Mouse (Mus musculus) frontal cortex, postnatal 36 days (tissue): ENCODE data around the gene Sh3bp1.
"Not testable (repeated sequence)": the region's sequence is repeated elsewhere in the genome, so short reads cannot be mapped to it uniquely, and the experiment has no call there.

Source experiments
- DNase-seq, 2 experiments: peaks; one replicate each; pipeline ENCODE4 v3.0.0; 2022; ENCODE audit warnings: low spot score in 2 of 2

Sh3bp1 gene

DNA sequence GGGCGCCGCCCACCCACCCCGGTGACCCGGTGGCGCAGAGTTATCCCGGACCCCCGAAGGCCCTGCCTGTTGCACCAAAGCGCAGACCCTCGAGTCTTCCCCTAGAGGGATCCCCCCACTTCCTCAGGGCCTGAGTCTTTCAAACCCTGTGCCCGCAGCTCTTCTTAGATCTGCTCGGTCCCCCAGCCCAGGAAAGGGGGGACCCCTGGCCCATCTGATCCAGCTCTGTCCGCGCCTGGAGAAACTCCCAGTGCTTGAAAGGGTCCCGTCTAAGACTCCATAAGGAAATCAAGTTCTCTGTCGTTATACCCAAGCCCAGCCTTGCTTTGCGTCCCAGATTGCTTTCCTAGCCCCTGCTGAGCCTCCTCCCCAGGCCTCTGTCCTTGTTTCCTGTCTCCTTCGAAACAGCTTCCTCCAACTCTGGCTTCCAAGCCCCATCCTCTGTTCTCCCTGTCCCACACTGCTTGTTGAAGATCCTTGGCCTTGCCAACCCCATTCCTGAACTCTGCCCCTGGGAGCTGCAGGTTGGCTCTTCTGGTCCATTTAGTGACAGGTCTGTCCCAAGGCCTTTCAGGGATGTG is 21.7 kb upstream of the Sh3bp1 start:
- peak in 1 of 2 experiments; percentile 17 for DNase-seq

DNA sequence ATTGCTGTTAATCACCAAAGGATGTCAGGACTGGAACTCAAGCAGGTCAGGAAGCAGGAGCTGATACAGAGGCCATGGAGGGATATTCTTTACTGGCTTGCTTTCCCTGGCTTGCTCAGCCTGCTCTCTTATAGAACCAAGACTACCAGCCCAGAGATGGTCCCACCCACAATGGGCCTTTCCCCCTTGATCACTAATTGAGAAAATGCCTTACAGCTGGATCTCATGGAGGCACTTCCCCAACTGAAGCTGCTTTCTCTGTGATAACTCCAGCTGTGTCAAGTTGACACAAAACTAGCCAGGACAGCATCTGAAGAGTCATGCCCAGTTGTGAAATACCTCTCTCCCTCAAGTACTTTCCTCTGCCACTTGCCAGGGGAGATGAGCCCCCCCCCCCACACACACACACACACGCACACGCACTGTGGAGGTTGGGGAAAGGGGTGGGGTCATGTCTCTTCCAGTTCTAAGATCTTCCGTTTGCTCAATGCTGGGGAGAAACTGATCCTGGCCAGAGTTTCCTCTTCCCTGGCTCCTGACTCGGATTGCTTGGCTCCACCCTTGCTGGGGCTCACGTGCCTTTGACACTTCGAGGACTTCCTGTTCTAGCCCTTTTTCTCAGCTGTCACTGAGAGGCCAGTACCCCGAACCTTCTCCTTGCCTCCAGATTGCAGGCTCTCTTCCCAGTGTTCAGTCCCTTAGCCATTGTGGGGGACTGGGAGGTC is 20.6 kb upstream of the Sh3bp1 start:
- not testable (repeated sequence) for DNase-seq

DNA sequence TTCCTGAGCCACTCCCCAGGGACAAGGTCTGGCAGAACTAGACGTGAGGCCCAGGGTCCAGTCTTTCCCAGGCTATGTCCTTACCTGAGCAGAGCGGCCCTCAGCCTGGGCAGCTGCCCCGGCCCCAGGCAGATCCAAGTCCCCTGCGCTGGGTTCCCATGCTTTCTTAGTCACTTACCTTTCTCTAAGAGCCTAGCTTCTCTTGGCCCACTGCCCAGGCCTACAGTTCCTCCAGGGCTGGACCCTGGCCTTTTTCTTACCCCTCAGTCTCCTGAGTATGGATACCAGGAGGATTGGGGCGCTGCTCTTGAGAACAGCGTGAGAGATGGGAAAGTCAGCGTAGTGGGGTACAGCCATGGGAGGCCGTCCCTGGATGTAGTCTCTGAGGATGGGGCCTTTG is 19.1 kb upstream of the Sh3bp1 start:
- DNase-seq, result no peak

DNA sequence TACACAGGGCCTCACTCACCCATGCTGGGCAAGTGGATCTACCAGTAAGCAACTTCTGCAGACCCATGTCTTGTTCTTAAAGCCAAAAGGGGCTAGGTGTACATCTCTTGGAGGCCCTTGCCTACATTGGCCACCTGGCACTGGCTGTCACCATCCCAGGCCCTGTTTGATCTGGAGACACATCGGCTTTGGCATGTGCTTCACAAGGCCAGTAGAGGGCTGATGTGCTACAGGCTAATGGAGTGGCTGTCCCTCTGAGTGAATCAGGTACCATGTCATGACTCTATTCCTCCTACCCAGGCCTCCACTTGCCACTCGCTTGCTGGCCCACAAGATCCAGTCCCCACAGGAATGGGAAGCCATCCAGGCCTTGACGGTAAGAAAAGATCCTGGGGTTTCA is 17.7 kb upstream of the Sh3bp1 start:
- DNase-seq, result no peak

DNA sequence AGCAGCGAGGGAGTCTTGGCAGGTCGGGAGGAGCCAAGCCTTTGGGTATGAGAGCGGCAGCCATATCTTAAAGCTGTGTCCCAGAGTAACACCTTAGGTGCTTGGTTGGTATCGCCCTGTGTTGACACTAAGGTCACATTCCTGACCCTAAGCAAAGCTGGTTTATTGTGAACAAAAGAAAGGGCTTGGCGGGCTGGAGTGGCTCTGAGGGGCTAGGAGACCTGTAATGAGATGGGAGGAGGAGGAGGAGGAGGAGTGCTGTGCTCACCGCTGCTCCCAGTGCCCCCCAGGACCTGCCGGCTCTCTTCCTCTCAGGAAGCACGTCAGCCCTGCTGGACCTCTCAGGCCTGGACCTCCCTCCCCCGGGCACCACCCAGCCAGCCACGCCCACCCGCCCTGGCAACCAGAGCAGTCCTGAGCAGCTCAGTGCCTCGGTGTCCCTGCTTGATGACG is 10.1 kb upstream of the Sh3bp1 start:
- no peak for DNase-seq

DNA sequence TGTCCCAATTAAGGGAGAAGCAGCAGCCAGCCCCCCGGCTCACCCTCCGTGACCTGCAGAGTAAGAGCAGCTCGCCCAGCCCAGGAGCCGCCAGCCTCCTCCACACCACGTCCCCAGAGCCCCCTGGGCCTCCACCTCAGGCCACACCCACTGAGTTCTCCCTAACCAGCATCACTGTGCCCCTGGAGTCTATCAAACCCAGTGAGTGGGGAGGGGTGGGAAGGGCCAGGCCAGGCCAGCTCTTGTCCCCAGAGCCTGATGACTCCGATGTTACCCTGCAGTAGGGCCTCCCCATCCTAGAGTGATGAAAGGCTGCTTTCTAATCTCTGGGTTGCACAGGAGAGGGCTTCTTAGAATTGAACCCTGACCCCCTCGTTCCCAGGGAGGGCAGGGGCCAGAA is 7.1 kb upstream of the Sh3bp1 start:
- no peak for DNase-seq

DNA sequence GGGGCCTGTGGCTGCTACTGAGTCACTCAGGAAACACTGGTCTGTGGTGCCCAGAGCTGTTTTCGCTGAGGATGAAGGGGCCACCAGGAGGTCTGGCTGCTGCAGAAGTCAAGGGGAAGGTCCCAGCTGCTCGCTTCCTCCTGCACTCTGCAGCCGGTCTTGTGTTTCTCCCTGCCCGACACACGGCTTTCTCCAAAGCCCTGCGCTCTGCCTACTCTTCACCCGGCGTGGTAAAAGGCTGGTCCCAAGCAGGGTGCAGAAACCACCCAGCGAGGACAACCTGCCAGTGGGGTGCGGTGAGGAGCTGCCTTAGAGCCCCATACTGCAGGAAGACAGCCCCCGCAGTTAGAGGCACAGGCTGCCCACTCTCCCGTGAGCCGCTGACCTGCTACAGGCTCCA is 4.8 kb upstream of the Sh3bp1 start:
- no peak for DNase-seq

DNA sequence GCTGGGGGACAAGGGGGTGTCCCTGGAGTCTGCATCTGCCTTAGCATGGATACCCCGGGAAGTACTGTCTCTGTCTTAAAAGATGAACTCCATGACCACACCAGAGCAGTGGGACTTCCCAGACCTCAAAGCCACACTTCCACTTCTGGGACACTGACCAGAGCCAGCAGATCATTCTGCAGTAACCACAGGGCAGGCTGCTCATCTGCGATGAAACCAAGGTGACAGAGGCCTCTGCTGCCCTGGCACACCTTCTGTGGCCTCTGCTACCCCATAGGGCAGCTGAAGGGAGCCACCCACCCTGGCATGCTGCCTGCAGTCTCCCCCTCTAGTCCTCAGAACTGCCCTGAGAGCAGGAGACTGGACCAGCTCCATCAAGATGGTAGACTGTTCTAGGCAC is 3.8 kb upstream of the Sh3bp1 start:
- no peak for DNase-seq

DNA sequence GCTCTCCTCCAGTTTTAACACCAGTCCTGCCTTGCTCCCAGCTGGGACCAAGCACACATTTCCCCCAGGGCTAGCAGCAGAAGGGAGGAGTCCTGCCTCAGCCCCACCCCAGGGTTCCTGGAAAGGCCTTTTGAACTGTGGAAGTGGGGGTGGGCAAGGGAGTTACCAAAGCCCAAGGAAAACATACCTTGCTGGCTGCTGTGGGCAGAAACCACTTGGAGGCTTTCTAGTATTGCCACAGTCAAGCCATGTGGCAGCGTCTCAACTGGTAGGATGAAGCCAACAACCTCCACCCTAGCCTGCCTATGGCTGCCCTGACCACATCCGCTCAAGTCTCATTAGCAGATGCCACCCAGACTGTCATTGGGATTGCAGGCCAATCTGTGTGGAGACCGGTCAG is 3.4 kb upstream of the Sh3bp1 start:
- DNase-seq, result no peak

DNA sequence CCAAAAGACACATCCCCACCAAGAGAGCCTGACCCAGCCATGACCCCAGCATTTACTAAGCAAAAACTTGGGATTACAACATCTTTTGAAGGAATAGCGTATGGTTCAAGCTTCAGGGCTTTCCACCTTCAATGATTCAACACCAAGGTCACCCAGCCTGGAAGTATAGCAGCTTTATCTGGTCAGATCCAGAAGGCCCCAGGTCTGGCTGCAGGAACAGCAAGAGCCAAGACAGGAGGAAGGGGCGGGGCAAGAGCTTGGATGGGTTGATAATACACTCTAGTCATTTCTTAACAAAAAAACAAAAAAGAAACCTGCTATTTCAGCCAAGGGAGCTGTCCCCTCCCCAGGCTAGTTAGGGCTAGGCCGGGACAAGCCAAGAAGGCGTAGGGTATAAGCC is 2.1 kb upstream of the Sh3bp1 start:
- no peak for DNase-seq

DNA sequence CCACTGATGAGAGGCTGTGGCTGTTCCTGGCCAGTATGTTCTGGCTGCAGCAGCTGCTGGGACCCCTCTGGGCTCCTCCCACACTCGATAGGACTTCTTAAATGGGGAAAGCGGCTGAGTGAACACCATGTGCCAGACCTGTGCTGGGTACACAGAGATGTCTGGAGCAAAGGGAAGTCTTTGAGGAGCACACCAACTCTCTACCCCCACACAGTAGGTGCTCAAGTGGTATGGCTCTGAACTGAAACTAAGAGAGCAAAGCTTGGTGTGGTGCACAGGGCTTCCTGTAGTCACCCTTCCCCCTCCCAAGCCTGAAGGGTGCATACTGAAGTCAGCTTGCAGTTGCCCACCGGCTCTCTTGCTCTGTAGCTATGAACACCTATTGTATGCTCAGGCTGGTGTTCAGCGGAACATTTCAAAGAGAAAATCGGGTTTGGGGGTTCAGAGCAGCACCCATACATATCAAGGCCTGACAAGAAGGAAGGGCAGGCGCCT is 1.0 kb upstream of the Sh3bp1 start:
- no peak for DNase-seq

DNA sequence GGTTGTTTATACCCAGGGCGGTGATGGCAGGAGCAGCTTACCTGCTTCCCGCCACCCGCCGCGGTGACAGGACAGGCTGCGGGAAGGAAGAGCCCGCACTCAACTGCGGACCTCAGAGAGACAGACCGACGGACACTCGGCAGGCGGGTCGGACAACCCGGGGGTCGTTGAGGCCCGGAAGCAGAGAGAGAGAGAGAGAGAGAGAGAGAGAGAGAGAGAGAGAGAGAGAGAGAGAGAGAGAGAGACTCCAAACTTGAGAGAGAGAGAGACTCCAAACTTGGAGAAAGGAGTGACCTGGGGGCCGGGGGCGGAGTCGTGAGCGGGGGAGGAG is 194 bp upstream of the Sh3bp1 start, which contains the start of gene Gm49510:
Gene Gm49510 (plus strand): TSS at position 259 of the 331 bp plus-strand sequence.
- DNase-seq, result no peak

DNA sequence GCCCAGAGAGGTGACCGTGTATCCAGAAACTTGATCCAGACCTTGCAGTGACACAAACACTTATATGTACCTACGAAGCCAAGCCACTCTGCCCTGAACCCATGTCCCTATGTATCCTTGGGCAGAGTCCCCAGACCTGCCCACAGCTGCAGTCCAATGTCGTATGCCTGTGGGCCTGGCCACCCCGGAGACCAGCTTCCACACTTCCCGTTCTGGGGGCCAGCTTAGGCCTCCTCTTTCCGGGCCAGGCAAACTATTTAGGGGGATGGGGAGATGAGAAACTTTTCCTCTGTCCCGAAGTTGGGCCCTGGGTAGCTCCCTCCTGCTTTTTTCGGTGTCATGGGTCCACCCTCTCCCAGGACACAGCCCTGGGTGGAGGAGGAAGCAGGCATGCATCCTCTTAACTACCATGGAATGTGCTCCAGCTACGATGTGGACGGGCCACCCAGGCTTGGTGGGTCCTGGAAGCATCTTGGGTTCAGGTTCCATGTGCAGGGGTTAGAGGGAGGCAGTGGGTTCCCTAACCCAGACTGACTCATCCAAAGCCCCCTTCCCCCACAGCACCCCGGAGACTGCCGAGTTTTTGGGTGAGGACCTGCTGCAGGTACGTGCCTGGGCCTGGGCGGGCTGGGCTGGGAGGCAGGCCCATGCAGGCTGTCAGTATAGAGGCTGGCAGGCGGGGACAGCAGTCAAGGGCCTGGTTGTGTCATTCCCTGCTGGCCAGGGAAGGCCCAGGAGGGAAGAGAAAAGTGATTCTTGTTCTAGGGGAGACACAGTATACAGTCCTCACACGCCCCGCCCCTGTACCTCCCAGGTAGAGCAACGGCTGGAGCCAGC is 1.2 kb downstream of the Sh3bp1 start:
- no peak for DNase-seq

DNA sequence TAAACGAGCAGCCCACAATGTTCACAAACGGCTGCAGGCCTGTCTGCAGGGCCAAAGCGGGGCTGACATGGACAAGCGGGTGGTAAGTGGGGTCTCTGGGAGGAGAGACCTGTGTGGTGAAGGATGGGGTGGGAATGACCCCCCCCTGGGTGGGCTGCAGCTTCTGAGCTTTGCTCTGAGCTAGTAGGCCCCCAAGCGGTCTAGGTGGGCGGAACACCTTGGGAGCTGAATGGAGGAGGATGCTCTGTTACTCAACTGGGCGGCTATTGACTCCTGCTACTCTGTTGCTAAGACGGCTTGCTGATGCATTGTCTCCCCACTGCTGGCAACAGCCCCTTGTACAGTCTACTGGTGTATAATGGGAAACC is 1.8 kb downstream of the Sh3bp1 start:
- DNase-seq, result no peak

DNA sequence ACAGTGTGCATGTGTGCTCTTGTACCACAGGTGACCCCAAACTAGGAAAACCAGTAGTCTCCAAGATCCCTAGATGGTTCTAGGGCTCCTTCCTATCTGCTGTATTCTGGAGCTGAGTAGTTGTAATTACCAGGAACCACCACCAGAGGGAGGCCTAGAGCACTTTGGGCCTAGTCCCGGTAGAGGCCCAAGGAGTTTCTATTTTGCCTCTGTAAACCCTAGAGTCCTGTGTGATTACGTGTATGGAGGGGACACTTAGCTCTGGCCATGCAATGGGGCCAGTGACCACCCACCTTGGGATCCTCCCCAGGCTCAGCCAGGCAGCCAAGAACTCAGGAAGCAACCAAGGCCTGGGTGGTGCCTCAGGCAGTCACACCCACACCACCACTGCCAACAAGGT is 3.7 kb downstream of the Sh3bp1 start:
- peak; percentile 81 to 86 for DNase-seq

DNA sequence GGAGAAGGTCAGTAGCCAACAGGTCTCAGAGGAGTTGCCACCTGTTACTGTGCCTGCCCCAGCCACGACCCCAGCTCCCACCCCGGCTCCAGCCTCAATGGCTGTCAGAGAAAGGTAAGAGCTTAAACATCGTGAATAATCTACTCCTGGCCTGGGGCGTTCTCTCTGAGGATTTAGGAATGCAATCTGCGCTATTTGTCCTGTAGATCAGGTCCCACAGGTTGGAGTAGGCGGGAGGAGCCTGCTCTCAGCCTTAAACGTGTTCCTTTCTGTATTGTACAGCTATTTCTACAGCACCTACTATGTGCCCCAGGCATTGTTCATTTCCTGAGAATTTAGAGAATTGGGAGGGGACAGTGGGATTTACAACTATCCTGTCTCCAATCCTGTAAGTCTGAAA is 8.8 kb downstream of the Sh3bp1 start:
- no peak for DNase-seq

DNA sequence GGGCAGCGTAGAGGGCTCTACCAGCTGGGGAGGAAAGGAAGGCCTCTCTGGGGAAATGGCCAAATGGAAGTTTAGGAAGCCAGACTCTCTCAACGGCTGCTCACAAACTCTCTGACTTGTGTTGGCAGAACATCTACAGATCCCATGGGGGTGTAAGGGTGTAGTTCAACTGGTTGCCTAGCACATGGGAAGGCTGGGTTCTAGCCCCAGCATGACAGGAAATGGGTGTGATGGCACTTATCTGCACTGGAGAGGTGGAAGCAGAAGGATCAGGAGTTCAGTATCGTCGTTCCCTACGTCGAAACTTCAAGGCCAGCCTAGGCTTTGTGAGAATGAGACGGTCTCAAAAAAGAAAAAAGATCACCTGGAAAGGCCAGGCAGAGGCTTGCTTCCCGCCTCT is 9.4 kb downstream of the Sh3bp1 start:
- DNase-seq, result no peak

DNA sequence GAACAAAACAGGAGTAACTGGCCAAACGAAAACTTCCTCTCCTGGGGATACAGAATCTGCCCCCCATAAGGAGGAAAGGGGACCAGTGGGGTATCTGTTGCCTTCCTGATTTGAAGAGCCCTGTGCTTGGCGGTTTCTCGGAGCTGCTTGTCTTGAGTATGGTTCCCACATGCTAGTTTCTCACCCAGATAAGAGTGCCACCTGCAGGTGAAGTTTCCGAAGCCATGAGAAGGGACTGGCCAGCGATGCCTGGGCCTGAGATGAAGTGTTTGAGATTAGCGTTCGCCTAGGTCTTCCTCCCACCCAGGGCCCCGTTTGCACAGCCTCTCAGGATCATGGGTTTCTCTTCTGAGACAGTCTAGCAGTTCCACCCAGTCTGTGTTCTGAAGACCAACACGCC is 12.5 kb downstream of the Sh3bp1 start:
- DNase-seq, result peak in 1 of 2 experiments; percentile 39

DNA sequence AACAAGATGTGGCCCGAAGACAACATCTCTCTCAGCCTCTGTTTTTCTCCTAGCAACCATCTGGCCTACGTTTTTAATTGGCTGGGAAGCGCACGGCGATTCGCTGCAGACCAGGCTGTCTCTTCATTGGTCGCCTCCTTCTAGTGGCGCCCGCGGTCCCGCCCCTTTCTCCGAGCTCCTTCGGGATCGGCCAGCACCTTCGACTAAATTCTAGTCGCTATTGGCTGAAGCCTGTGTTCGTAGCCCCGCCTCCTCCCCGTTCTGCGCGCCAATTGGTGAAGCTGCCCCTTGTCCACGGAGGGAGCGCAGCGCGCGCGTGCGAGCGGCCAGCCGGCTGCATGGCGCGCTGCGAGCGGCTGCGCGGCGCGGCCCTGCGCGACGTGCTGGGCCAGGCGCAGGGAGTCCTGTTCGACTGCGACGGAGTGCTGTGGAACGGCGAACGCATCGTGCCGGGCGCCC is 14.1 kb downstream of the Sh3bp1 start, which contains the start of gene Pdxp:
Gene Pdxp (plus strand): TSS at position 288 of the 459 bp plus-strand sequence.
- peak; percentile 95 to 98 for DNase-seq

DNA sequence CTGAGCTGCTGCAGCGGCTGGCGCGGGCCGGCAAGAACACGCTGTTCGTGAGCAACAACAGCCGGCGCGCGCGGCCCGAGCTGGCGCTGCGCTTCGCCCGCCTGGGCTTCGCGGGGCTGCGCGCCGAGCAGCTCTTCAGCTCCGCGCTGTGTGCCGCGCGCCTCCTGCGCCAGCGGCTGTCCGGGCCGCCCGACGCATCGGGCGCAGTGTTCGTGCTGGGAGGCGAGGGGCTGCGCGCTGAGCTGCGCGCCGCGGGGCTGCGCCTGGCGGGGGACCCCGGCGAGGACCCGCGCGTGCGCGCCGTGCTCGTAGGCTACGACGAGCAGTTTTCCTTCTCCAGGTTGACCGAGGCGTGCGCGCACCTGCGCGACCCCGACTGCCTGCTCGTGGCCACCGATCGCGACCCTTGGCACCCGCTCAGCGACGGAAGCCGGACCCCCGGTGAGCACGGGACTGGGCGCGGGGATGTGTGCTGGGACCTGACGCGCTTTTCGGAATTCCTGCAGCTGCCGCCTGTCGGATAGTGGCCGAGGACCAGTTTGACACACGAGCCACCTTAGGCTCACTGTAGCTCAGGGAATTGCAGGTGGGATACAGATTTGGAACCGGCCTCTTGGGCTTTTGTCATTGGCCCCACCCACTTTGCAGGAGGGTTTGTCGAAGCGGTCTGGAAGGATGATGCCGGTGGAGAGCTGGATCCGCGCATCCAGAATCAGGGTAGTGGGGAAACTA is 14.7 kb downstream of the Sh3bp1 start:
- DNase-seq, result peak in 1 of 2 experiments; percentile 48

DNA sequence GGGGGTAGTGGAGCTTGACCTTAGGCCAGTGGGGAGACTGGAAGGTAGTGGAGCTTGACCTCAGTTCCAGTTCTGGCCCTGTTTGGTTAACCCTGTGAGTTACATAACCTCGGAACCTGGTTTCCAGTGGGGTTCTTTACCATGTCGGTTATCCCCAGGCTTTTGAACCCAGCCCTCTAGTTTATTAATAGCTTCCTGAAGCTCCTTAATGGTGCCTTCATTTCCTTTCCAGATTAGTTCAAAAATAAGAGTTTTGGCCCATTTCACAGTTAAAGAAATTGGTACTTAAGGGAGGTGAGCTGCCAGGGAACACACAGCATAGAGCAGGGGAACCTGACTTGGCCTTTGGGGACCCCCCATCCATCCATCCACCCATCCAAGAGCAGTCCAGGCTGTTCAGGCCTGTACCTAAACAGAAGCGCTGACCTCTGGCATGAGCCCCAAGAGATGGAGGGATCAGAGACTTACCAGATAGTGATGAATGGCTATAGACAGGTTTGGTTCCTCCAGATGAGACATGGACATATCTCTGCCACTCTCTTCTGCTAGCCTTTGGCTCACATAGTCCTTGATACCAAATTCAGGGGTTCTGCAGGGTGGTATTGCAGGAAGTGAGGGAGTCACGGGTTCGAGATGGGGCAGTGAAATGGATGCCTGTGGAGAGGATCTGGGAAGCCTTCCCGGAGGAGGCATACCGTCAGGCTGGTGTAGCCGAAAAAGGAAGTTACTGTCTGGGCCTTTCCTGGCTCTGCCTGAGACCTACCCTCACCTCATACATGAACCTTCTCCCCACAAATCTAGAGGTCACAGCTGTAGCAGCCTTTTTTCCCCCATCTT is 15.5 kb downstream of the Sh3bp1 start:
- peak in 1 of 2 experiments; percentile 37 for DNase-seq
